Mouse (Mus musculus): ENCODE data around the gene Fam53b. TPM values are rescaled to one million over a fixed set of nuclear protein-coding genes. Genes with fewer than 3 reads are reported as not detected.

Fam53b gene
- polyA plus RNA-seq, 1 experiment from 2014 or later = 17.2 TPM

DNA sequence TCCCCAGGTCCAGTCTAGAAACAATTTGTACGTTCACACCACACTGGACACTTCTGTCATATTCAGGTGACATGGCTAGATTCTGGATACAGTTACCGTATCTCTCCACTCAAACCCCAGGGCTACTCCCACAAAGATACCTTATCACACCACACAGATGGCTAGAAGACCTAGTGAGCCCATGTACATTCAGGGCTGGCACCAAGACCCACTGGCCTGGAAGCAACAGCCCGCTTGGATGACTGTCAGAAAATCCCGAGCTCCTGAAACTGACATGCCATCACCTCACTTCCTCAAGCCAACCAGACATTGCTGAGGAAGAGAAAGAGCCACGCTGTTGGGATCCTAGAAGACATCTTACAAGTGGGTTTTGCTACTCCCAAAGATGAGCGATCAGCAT, 74.8 kb downstream of the Fam53b start:
- no peak for DNase-seq
- H3K4me1 ChIP-seq (ENCODE audit: insufficient read depth) = peaks cover 53% of the 10 kb centered on the region
- peak; percentile 56 for ATAC-seq

GRCm38 (mm10) chr7:132736099-132736862, 77.4 kb downstream of the Fam53b start:
- Histone ChIP-seq H3K4me3 (ENCODE audit: low read depth, low read length) (no peak overlapping the region), H3K4me2 (ENCODE audit: low read depth, low read length) (no peak overlapping the region; the same call in 1 of the 2 replicates), H3K36me3 (replicated peaks; ENCODE audit: insufficient read depth, low read length) (peaks cover 38% of the 10 kb centered on the region), H3K9ac (replicated peaks) (peak overlapping the region; percentile 35), H3K9me3 (ENCODE audit: low read length) (no peaks in the 10 kb centered on the region), H3K4me1 (ENCODE audit: insufficient read depth) (peaks cover 59% of the 10 kb centered on the region), H3K27ac (ENCODE audit: low read depth) (peak overlapping the region; percentile 90), H3K27me3 (ENCODE audit: insufficient read depth, low read length) (no peaks in the 10 kb centered on the region)
- ATAC-seq = peak; percentile 7; the same call in 1 of the 2 replicates
- no peak for DNase-seq
- 0 out of 2 replicates have a peak, but pooled peaks have one; percentile 1 for TF ChIP-seq EP300 (IDR thresholded peaks at IDR 0.05; ENCODE audit: low read depth)
- TF ChIP-seq CTCF (IDR thresholded peaks at IDR 0.05; ENCODE audit: low read depth) = no peak
- WGBS (ENCODE audit: insufficient replicate concordance) = 69% methylated on average over 17 of the region's 17 CpGs

More for the DNA sequence above, 74.8 kb downstream of the Fam53b start:
- peak overlapping the region; percentile 58 for H3K4me2 ChIP-seq (ENCODE audit: low read depth, low read length)
- peaks cover 43% of the 10 kb centered on the region for H3K36me3 ChIP-seq (replicated peaks; ENCODE audit: insufficient read depth, low read length)
- WGBS (ENCODE audit: insufficient replicate concordance) = 61% methylated on average over 6 of the region's 6 CpGs
- H3K4me3 ChIP-seq (ENCODE audit: low read depth, low read length) = no peak overlapping the region; the same call in 1 of the 2 replicates
- TF ChIP-seq EP300 (IDR thresholded peaks at IDR 0.05; ENCODE audit: low read depth) (peak; percentile 95), CTCF (IDR thresholded peaks at IDR 0.05; ENCODE audit: low read depth) (no peak)
- H3K27me3 ChIP-seq (ENCODE audit: insufficient read depth, low read length) = no peaks in the 10 kb centered on the region
- H3K27ac ChIP-seq (ENCODE audit: low read depth) = peak overlapping the region; percentile 90
- H3K9me3 ChIP-seq (ENCODE audit: low read length) = no peaks in the 10 kb centered on the region
- H3K9ac ChIP-seq (replicated peaks) = peak overlapping the region; percentile 14

DNA sequence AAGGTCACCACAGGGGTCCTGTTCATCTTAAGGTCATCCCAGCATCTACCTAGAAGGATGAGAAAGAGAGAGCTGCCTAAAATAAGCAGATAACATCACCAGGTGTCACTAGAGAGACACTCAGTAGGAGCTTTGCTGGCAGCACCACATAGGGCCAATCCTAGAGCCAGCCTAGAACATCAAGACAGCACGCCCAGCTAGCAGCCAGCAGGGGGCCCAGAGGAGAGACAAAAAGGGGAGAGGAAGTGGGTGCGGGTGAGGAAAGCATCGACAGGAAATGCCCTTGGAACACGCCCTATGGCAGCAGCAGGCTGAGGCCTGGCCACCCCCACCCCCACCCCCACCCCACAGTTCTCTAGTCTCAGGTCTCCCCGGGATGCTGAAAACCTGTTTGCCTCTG, 78.5 kb downstream of the Fam53b start:
- ATAC-seq (peak; percentile 71), DNase-seq (peak; percentile 85)
- H3K9me3 ChIP-seq (ENCODE audit: low read length) = no peaks in the 10 kb centered on the region
- no peaks in the 10 kb centered on the region for H3K27me3 ChIP-seq (ENCODE audit: insufficient read depth, low read length)
- no peak overlapping the region for H3K4me2 ChIP-seq (ENCODE audit: low read depth, low read length)
- peaks cover 35% of the 10 kb centered on the region for H3K36me3 ChIP-seq (replicated peaks; ENCODE audit: insufficient read depth, low read length)
- no peak overlapping the region for H3K9ac ChIP-seq (replicated peaks)
- H3K4me3 ChIP-seq (ENCODE audit: low read depth, low read length) = no peak overlapping the region
- peaks cover 56% of the 10 kb centered on the region for H3K4me1 ChIP-seq (ENCODE audit: insufficient read depth)
- 13% methylated on average over 5 of the region's 5 CpGs for WGBS (ENCODE audit: insufficient replicate concordance)
- peak overlapping the region; percentile 90 for H3K27ac ChIP-seq (ENCODE audit: low read depth)
- peak; percentile 86 for TF ChIP-seq CTCF (IDR thresholded peaks at IDR 0.05; ENCODE audit: low read depth)
- TF ChIP-seq EP300 (IDR thresholded peaks at IDR 0.05; ENCODE audit: low read depth) = no peak

DNA sequence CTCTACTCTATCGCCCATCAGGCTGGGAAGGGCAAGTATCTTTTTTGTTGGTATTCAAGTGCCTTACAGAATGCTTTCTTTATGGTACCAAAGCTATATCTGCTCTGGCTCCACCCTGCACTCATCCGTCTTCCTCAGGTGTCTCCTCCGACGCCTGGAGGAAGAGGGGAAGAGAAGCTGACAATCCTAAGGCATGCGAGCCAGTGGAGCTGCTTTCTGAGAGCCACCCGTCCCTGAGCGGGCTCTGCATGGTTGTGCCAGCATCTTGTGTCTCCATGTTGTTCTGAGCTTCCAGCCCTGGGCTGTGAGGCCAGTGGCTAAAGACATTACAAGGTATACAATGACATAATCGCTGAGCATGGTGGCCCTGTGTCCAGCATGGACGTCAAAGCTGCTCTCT, 79.5 kb downstream of the Fam53b start:
- Histone ChIP-seq H3K27me3 (ENCODE audit: insufficient read depth, low read length) (no peaks in the 10 kb centered on the region), H3K4me1 (ENCODE audit: insufficient read depth) (peaks cover 58% of the 10 kb centered on the region), H3K36me3 (replicated peaks; ENCODE audit: insufficient read depth, low read length) (peaks cover 35% of the 10 kb centered on the region), H3K9me3 (ENCODE audit: low read length) (no peaks in the 10 kb centered on the region), H3K27ac (ENCODE audit: low read depth) (peak overlapping the region; percentile 52; the same call in 1 of the 2 replicates), H3K9ac (replicated peaks) (no peak overlapping the region; the same call in 1 of the 2 replicates), H3K4me2 (ENCODE audit: low read depth, low read length) (no peak overlapping the region), H3K4me3 (ENCODE audit: low read depth, low read length) (no peak overlapping the region)
- 91% methylated on average over 9 of the region's 9 CpGs for WGBS (ENCODE audit: insufficient replicate concordance)
- TF ChIP-seq CTCF (IDR thresholded peaks at IDR 0.05; ENCODE audit: low read depth) (no peak), EP300 (IDR thresholded peaks at IDR 0.05; ENCODE audit: low read depth) (no peak)
- ATAC-seq (no peak), DNase-seq (no peak)

DNA sequence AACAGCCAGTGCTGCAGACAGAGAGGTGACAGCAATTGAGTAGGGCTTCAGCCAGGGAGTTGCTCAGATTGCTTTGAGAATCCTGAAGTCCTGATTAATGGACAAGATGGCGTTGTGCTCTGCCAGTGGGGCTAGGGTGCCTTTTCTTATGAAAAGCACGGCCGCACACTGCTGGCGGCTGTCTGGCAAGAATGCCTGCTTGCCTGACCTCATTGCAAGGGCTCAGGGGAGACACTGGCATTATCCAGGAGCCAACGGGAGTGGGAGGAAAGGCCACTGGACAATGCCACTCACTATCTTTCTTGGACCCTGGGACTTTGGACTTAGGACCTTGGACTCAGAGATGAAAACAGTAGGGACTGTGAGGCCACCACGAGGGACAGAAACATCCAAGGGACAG, 80.2 kb downstream of the Fam53b start:
- no peaks in the 10 kb centered on the region for H3K9me3 ChIP-seq (ENCODE audit: low read length)
- no peaks in the 10 kb centered on the region for H3K27me3 ChIP-seq (ENCODE audit: insufficient read depth, low read length)
- no peak overlapping the region for H3K27ac ChIP-seq (ENCODE audit: low read depth)
- H3K4me2 ChIP-seq (ENCODE audit: low read depth, low read length) = no peak overlapping the region
- peaks cover 56% of the 10 kb centered on the region for H3K4me1 ChIP-seq (ENCODE audit: insufficient read depth)
- H3K36me3 ChIP-seq (replicated peaks; ENCODE audit: insufficient read depth, low read length) = peaks cover 42% of the 10 kb centered on the region
- ATAC-seq = no peak
- H3K9ac ChIP-seq (replicated peaks) = no peak overlapping the region; the same call in 1 of the 2 replicates
- 87% methylated on average over 6 of the region's 6 CpGs for WGBS (ENCODE audit: insufficient replicate concordance)
- H3K4me3 ChIP-seq (ENCODE audit: low read depth, low read length) = no peak overlapping the region
- no peak for DNase-seq
- TF ChIP-seq EP300 (IDR thresholded peaks at IDR 0.05; ENCODE audit: low read depth) = no peak
- TF ChIP-seq CTCF (IDR thresholded peaks at IDR 0.05; ENCODE audit: low read depth) = no peak

- H3K4me3 ChIP-seq (ENCODE audit: low read depth, low read length) = no peak overlapping the region
- H3K9me3 ChIP-seq (ENCODE audit: low read length) = no peaks in the 10 kb centered on the region
- 0 out of 2 replicates have a peak overlapping the region, but pooled peaks have one; percentile 16 for H3K27ac ChIP-seq (ENCODE audit: low read depth)
- TF ChIP-seq CTCF (IDR thresholded peaks at IDR 0.05; ENCODE audit: low read depth) = no peak
- TF ChIP-seq EP300 (IDR thresholded peaks at IDR 0.05; ENCODE audit: low read depth) = no peak
- no peak overlapping the region for H3K4me2 ChIP-seq (ENCODE audit: low read depth, low read length)
- H3K9ac ChIP-seq (replicated peaks) = no peak overlapping the region
- H3K36me3 ChIP-seq (replicated peaks; ENCODE audit: insufficient read depth, low read length) = peaks cover 48% of the 10 kb centered on the region
- H3K27me3 ChIP-seq (ENCODE audit: insufficient read depth, low read length) = no peaks in the 10 kb centered on the region
- ATAC-seq = no peak
- no peak for DNase-seq
- 90% methylated on average over 6 of the region's 6 CpGs for WGBS (ENCODE audit: insufficient replicate concordance)
- H3K4me1 ChIP-seq (ENCODE audit: insufficient read depth) = peaks cover 54% of the 10 kb centered on the region
Measured at GRCm38 (mm10) chr7:132732136-132732789, 81.4 kb downstream of the Fam53b start.
